Mouse (Mus musculus): ENCODE measurements around the gene Pcnx2. TPM values are rescaled to one million over a fixed set of nuclear protein-coding genes. Genes with fewer than 3 reads are reported as not detected.

Gene Pcnx2
- polyA plus RNA-seq, 1 experiment from 2014 or later = 0.48 TPM

Other genes with a start within 250 kb of the Pcnx2 start
- gene Map10, start 228.5 kb downstream of the Pcnx2 start, polyA plus RNA-seq (2015; fragmentation: Nextera tagmentation; extraction: Ambion mirVana) = 6.1 and 7.1 TPM in 2 replicates
- gene Ntpcr, start 168.4 kb downstream of the Pcnx2 start, polyA plus RNA-seq (2015; fragmentation: Nextera tagmentation; extraction: Ambion mirVana) = 23.1 and 28.7 TPM in 2 replicates
- gene Map3k21, start 12.1 kb upstream of the Pcnx2 start, polyA plus RNA-seq (2015; fragmentation: Nextera tagmentation; extraction: Ambion mirVana) = 4.2 and 4.6 TPM in 2 replicates
- gene Kcnk1, start 96.9 kb upstream of the Pcnx2 start, polyA plus RNA-seq (2015; fragmentation: Nextera tagmentation; extraction: Ambion mirVana) = 39.2 and 42.9 TPM in 2 replicates

Measured in kidney, embryonic 15.5 days (tissue).